Mouse (Mus musculus) CH12.LX (cell line): ENCODE results near the gene Dusp22. TPM values are rescaled to one million over a fixed set of nuclear protein-coding genes. Genes with fewer than 3 reads are reported as not detected.

Experiments used
- DNase-seq: peaks from one replicate; pipeline ENCODE4 v3.0.0-alpha.2; 2013; ENCODE audit errors: extremely low read depth
- H3K27ac ChIP-seq: 2 replicates; pipeline ENCODE4 v1.5.1; 2012; ENCODE audit warnings: low read depth, mild to moderate bottlenecking, control low read depth, moderate library complexity; ENCODE audit not compliant: insufficient read depth
- H3K27me3 ChIP-seq: replicated peaks from 2 replicates; pipeline ENCODE3; 2012; ENCODE audit warnings: inconsistent platforms
- H3K36me3 ChIP-seq, 2 experiments: replicated peaks in 1 of 2; 2 replicates each; pipeline versions ENCODE3 to v1.6.1; 2012; ENCODE audit warnings: inconsistent platforms in 1 of 2, low read length in 1 of 2, mild to moderate bottlenecking in 1 of 2, mixed read lengths in 1 of 2, moderate library complexity in 1 of 2; ENCODE audit not compliant: control insufficient read depth in 1 of 2, insufficient read depth in 1 of 2
- H3K4me1 ChIP-seq, 2 experiments: 2 replicates each; pipeline ENCODE4 v1.6.1; 2012; ENCODE audit warnings: inconsistent platforms in 1 of 2, moderate library complexity in 1 of 2; ENCODE audit not compliant: insufficient read depth in 2 of 2, control insufficient read depth in 1 of 2
- H3K4me2 ChIP-seq: 2 replicates; pipeline ENCODE4 v1.6.1; 2012; ENCODE audit warnings: low read depth, mild to moderate bottlenecking, control low read depth; ENCODE audit not compliant: poor library complexity, insufficient read depth, severe bottlenecking
- H3K4me3 ChIP-seq, 3 experiments: fragments of 150-350 bp in 1 of 3; sonication (generic) in 1 of 3; replicated peaks in 1 of 3; 2 replicates each; pipeline versions ENCODE3 to v1.5.1; 2011 to 2012; ENCODE audit warnings: low read depth in 2 of 3, low read length in 2 of 3, mild to moderate bottlenecking in 2 of 3, moderate library complexity in 2 of 3, control low read depth in 1 of 3, improper control_type of control experiment in 1 of 3, inconsistent platforms in 1 of 3, mixed read lengths in 1 of 3; ENCODE audit not compliant: poor library complexity in 1 of 3
- H3K79me2 ChIP-seq: replicated peaks from 2 replicates; pipeline ENCODE4 v1.6.1; 2012; ENCODE audit warnings: mild to moderate bottlenecking, moderate library complexity; ENCODE audit not compliant: control insufficient read depth, poor library complexity, insufficient read depth, severe bottlenecking; ENCODE audit errors: extremely low read depth
- H3K9ac ChIP-seq: 2 replicates; pipeline ENCODE4 v1.6.1; 2012; ENCODE audit warnings: low read depth, mild to moderate bottlenecking, control low read depth, moderate library complexity; ENCODE audit not compliant: insufficient read depth
- H3K9me3 ChIP-seq: replicated peaks from 2 replicates; pipeline ENCODE3; 2012; ENCODE audit warnings: low read length, inconsistent platforms, mixed read lengths
- CHD1 ChIP-seq: IDR thresholded peaks from 2 replicates; pipeline ENCODE4 v1.6.1; 2012; ENCODE audit warnings: low read depth, low read length, improper control_type of control experiment, inconsistent platforms
- CTCF ChIP-seq, 2 experiments: IDR thresholded peaks in 1 of 2; conservative IDR thresholded peaks in 1 of 2; 2 replicates each; pipeline ENCODE4 v1.5.1; 2011 to 2012; ENCODE audit warnings: low read depth in 2 of 2, low read length in 2 of 2, improper control_type of control experiment in 1 of 2, inconsistent platforms in 1 of 2, mild to moderate bottlenecking in 1 of 2, moderate library complexity in 1 of 2
- GABPA ChIP-seq: IDR thresholded peaks from 2 replicates; pipeline ENCODE4 v1.6.1; 2012; ENCODE audit warnings: low read depth, low read length, improper control_type of control experiment, inconsistent platforms; ENCODE audit not compliant: insufficient replicate concordance
- MXI1 ChIP-seq: IDR thresholded peaks from 2 replicates; pipeline ENCODE4 v1.6.1; 2011; ENCODE audit warnings: mild to moderate bottlenecking, low read depth, low read length, improper control_type of control experiment
- PAX5 ChIP-seq: IDR thresholded peaks from 2 replicates; pipeline ENCODE4 v1.6.1; 2012; ENCODE audit warnings: low read length, inconsistent platforms, mixed read lengths
- POLR2A ChIP-seq: IDR thresholded peaks from 2 replicates; pipeline ENCODE4 v1.6.1; 2011; ENCODE audit warnings: low read depth, mild to moderate bottlenecking, improper control_type of control experiment, low read length
- POLR2AphosphoS2 ChIP-seq: IDR thresholded peaks from 2 replicates; pipeline ENCODE4 v1.6.1; 2011; ENCODE audit warnings: low read depth, low read length, improper control_type of control experiment
- RAD21 ChIP-seq: IDR thresholded peaks from 2 replicates; pipeline ENCODE4 v1.6.1; 2011; ENCODE audit warnings: low read depth, mild to moderate bottlenecking, low read length, improper control_type of control experiment, moderate library complexity
- RCOR1 ChIP-seq: conservative IDR thresholded peaks from 2 replicates; pipeline ENCODE4 v1.6.1; 2012; ENCODE audit warnings: low read depth, mild to moderate bottlenecking, inconsistent platforms, low read length, improper control_type of control experiment
- SIN3A ChIP-seq: IDR thresholded peaks from 2 replicates; pipeline ENCODE4 v1.6.1; 2012; ENCODE audit warnings: low read length, improper control_type of control experiment, inconsistent platforms
- SMC3 ChIP-seq: IDR thresholded peaks from 2 replicates; pipeline ENCODE4 v1.6.1; 2011; ENCODE audit warnings: low read depth, low read length, improper control_type of control experiment
- USF2 ChIP-seq: conservative IDR thresholded peaks from 2 replicates; pipeline ENCODE4 v1.6.1; 2011; ENCODE audit warnings: low read depth, low read length, improper control_type of control experiment
- dilution Hi-C: fragments of 300-500 bp; cut with MboI; formaldehyde crosslinking; loops from 2 replicates; pipeline ENCODE4 v1.14.3; 2020; ENCODE audit warnings: low sequenced_read_pairs; ENCODE audit not compliant: extremely low pct_unique_long_range_greater_than_20kb, extremely low pct_ligation_motif_present
- in situ Hi-C: fragments of 300-500 bp; cut with MboI; formaldehyde crosslinking; loops from 3 replicates; pipeline ENCODE4 v1.14.3; 2019; ENCODE audit warnings: low sequenced_read_pairs, low pct_ligation_motif_present, low pct_unique_long_range_greater_than_20kb, mixed read lengths
- polyA plus RNA-seq: library from polyadenylated mRNA; unstranded; fragments of >175 nt; gene quantifications from 2 replicates; pipeline ENCODE4 v1.2.1, GENCODE M21; 2012; ENCODE audit warnings: low read depth; ENCODE audit not compliant: insufficient read length
- total RNA-seq, 2 experiments: library from RNA; depleted of rRNA; stranded (reverse); fragments of 300-350 nt in 1 of 2; fragments of >200 nt in 1 of 2; gene quantifications; 2 replicates each; pipeline ENCODE4 v1.2.3; 2012 to 2014

Gene Dusp22
- total and polyA plus RNA-seq, 3 experiments: 18.0 to 28.7 (median 22.5) TPM

GRCm38 (mm10) chr13:30755577-30755976, 95.8 kb downstream of the Dusp22 start:
- TF ChIP-seq POLR2AphosphoS2: 0 out of 2 replicates have a peak, but pooled peaks have one; percentile 47
- TF ChIP-seq SIN3A: peak; percentile 81
- no peak; the same call in 1 of the 2 replicates for TF ChIP-seq USF2
- no peak for TF ChIP-seq PAX5
- TF ChIP-seq RAD21: peak; percentile 44
- TF ChIP-seq SMC3: peak; percentile 32
- TF ChIP-seq CHD1: 0 out of 2 replicates have a peak, but pooled peaks have one; percentile 69
- TF ChIP-seq RCOR1: no peak
- peak; percentile 55; the same call in 1 of the 2 replicates for TF ChIP-seq MXI1
- TF ChIP-seq CTCF (conservative IDR thresholded peaks at IDR 0.05 in 1 of 2, IDR thresholded peaks at IDR 0.05 in 1 of 2; ENCODE audit: low read depth in 2 of 2, low read length in 2 of 2): peak in 1 of 2 experiments; percentile 44; a peak in 2 of 4 replicates
- dilution Hi-C loops (no loop called here), in situ Hi-C loops (loop anchor here (10.0 kb wide), 1 partner anchor 151 kb away; no protein-coding TSS in a partner anchor)

DNA sequence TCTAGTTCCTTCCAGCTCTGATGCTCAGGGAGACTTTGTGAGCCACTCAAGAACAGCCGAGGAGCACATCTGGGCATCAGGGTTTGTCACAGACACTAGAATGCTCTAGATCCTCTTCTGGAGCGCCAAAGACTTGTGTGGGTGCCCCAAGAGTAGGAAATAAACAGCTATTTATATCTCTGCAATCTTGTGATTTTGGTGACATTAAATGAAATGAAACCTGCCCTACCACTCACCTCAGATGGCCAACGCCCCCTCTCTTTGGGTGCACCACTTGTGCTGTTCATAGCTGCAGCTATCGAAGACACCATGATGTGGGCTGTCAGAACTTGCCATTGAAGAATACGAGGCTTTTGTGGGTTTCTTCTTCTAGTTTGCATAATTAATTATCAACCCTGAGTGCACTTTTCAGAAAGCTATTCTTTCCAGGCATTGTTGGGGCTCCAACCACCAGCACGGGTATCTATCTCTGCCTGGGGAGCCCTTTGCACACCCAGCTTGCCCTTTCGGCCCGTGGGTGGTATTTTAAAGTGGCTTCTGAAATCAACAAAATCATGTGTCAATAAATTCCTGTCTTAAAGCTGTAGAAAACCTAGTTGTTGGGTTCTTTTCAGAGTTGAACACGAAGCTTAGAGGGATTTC, 96.3 kb downstream of the Dusp22 start:
- dilution Hi-C loops: no loop called here
- Histone ChIP-seq H3K4me3 (peak overlapping the region; percentile 15 to 98 (median 87)), H3K27ac (no peak overlapping the region; the same call in 1 of the 2 replicates), H3K9ac (peak overlapping the region; percentile 31), H3K9me3 (no peaks in the 10 kb centered on the region), H3K36me3 (peaks cover 79 to 97% of the 10 kb centered on the region in 2 experiments), H3K27me3 (no peaks in the 10 kb centered on the region), H3K79me2 (peaks cover 97% of the 10 kb centered on the region), H3K4me1 (peaks cover 11 to 80% of the 10 kb centered on the region in 2 experiments), H3K4me2 (peak overlapping the region; percentile 95)
- TF ChIP-seq POLR2AphosphoS2 (peak; percentile 29), GABPA (no peak), POLR2A (peak; percentile 63), USF2 (no peak), CHD1 (peak; percentile 23; the same call in 1 of the 2 replicates)
- peak; percentile 12 for DNase-seq
- in situ Hi-C loops: loop anchor here (10.0 kb wide), 1 partner anchor 151 kb away; no protein-coding TSS in a partner anchor

More at GRCm38 (mm10) chr13:30755577-30755976, 95.8 kb downstream of the Dusp22 start:
- H3K27me3 ChIP-seq: no peaks in the 10 kb centered on the region
- peaks cover 75 to 95% of the 10 kb centered on the region in 2 experiments for H3K36me3 ChIP-seq
- H3K9me3 ChIP-seq: no peaks in the 10 kb centered on the region
- peak overlapping the region; percentile 30; the same call in 1 of the 2 replicates for H3K27ac ChIP-seq
- H3K9ac ChIP-seq: peak overlapping the region; percentile 31; the same call in 1 of the 2 replicates
- H3K4me3 ChIP-seq: peak overlapping the region in 2 of 3 experiments; percentile 87 to 98
- H3K4me2 ChIP-seq: peak overlapping the region; percentile 95
- peaks cover 9 to 74% of the 10 kb centered on the region in 2 experiments for H3K4me1 ChIP-seq
- no peak for DNase-seq
- peaks cover 98% of the 10 kb centered on the region for H3K79me2 ChIP-seq
